Mouse (Mus musculus) intestine, embryonic 16.5 days (tissue): ENCODE measurements around the gene Trp53tg5. TPM values are rescaled to one million over a fixed set of nuclear protein-coding genes. Genes with fewer than 3 reads are reported as not detected.

ENCODE experiments used
- ATAC-seq: fragments of 200-750 bp; cut with Nextera tagmentation; 2 replicates; pipeline ENCODE4 v1.8.0; 2017; ENCODE audit warnings: moderate TSS enrichment, moderate library complexity
- H3K27ac ChIP-seq: fragments of 300-500 bp; sonication (generic); 2 replicates; pipeline ENCODE4 v1.5.1; 2014; ENCODE audit warnings: mild to moderate bottlenecking, low read length
- H3K27me3 ChIP-seq: fragments of 300-500 bp; sonication (generic); replicated peaks from 2 replicates; pipeline ENCODE4 v1.6.1; 2014; ENCODE audit warnings: low read length, control low read depth, mixed read lengths; ENCODE audit not compliant: control insufficient read depth, insufficient read depth
- H3K36me3 ChIP-seq: fragments of 300-500 bp; sonication (generic); 2 replicates; pipeline ENCODE4 v1.6.1; 2014; ENCODE audit warnings: low read length, control low read depth; ENCODE audit not compliant: control insufficient read depth, insufficient read depth
- H3K4me1 ChIP-seq: fragments of 300-500 bp; sonication (generic); 2 replicates; pipeline ENCODE4 v1.6.1; 2014; ENCODE audit warnings: low read length, control low read depth, mixed read lengths; ENCODE audit not compliant: control insufficient read depth, insufficient read depth
- H3K4me2 ChIP-seq: fragments of 300-500 bp; sonication (generic); 2 replicates; pipeline ENCODE4 v1.6.1; 2014; ENCODE audit warnings: low read depth, low read length, control low read depth
- H3K4me3 ChIP-seq: fragments of 300-500 bp; sonication (generic); 2 replicates; pipeline ENCODE4 v1.5.1; 2014; ENCODE audit warnings: mild to moderate bottlenecking, low read length
- H3K9ac ChIP-seq: fragments of 300-500 bp; sonication (generic); 2 replicates; pipeline ENCODE4 v1.6.1; 2014; ENCODE audit warnings: low read depth, low read length
- H3K9me3 ChIP-seq: fragments of 300-500 bp; sonication (generic); 2 replicates; pipeline ENCODE4 v1.6.1; 2016; ENCODE audit warnings: low read length, control low read depth; ENCODE audit not compliant: control insufficient read depth
- WGBS: fragments of 180-500 bp; shearing (Covaris S2); extraction: QIAGEN DNeasy Blood & Tissue Kit; methylation state at CpG from one replicate; pipeline ENCODE4 v1.1.7; 2014; 5-methylcytosine and 5-hydroxymethylcytosine counted together
- polyA plus RNA-seq: library from polyadenylated mRNA; unstranded; fragments of >200 nt; fragmentation: Nextera tagmentation; extraction: Ambion mirVana; gene quantifications from 2 replicates; pipeline ENCODE4 v1.2.1, GENCODE M21; 2015

Trp53tg5 gene
- polyA plus RNA-seq, 1 experiment from 2014 or later: not detected

DNA sequence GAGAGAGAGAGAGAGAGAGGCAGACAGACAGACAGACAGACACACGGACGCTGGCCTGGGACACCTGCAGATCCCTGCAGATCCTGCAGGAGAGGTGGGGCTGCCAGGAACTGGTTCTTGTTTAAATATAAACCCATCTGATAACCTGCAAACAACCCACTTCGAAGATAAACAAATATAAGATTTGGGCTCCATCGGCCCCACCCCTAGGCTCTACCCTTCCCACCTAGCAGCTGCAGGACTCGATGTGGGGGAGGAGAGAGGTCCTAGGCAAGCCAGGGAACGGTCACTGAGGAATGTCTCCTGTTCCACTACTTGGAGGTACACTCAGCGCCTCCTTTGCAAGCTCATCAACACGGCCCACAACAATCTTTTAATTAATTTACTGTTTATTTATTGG, 35.3 kb downstream of the Trp53tg5 start:
- peak; percentile 25 for ATAC-seq
- H3K4me1 ChIP-seq: peaks cover 52% of the 10 kb centered on the region
- H3K36me3 ChIP-seq: no peaks in the 10 kb centered on the region
- H3K9me3 ChIP-seq: no peaks in the 10 kb centered on the region
- WGBS: 37% methylated on average over 8 of the region's 8 CpGs
- 0 out of 2 replicates have a peak overlapping the region, but pooled peaks have one; percentile 20 for H3K9ac ChIP-seq
- peak overlapping the region; percentile 95 for H3K27ac ChIP-seq
- peak overlapping the region; percentile 30 for H3K4me3 ChIP-seq
- H3K27me3 ChIP-seq: no peaks in the 10 kb centered on the region
- peak overlapping the region; percentile 84 for H3K4me2 ChIP-seq

DNA sequence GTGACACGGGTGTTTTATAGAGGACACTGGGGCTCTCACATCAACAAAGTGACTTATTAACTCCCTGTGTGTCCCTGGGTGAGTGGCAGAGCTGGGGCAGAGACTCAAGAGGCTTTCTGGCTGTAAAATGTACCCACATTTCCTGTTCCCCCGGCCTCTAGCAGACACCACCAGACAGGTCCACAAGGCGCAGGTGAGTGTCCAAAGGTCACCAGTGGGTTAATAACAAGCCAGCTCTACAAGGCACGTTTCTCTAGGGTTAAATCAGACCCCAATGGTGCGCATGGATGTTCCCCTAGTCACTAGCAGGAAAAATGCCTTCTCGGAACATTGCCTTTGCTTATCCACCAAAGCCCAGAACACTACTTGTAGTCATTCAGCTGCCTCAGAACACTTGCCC, 35.8 kb downstream of the Trp53tg5 start:
- Histone ChIP-seq H3K27me3 (no peaks in the 10 kb centered on the region), H3K27ac (peak overlapping the region; percentile 95), H3K4me3 (peak overlapping the region; percentile 30), H3K4me2 (peak overlapping the region; percentile 84), H3K4me1 (peaks cover 58% of the 10 kb centered on the region), H3K9ac (0 out of 2 replicates have a peak overlapping the region, but pooled peaks have one; percentile 20), H3K36me3 (no peaks in the 10 kb centered on the region), H3K9me3 (no peaks in the 10 kb centered on the region)
- ATAC-seq: peak; percentile 78
- 43% methylated on average over 6 of the region's 6 CpGs for WGBS

DNA sequence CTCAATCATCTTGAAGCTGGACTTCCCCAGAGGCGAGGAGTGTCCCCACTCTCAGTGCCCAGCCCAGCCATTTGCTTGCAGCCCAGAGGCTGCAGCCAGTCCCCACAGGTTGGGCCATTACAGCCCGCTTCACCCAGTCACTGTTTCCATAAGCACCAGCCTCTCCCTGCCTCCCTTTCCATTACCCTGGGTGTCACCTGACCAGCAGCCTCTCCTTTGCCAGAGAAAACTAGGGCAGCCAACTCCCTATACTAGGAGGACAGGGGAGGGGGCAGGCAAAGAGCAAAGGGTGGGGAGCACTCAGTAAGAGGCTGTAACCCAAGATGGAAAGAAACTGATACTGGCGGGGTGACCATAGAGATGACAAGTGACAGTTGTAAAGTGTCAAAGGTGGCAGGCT, 36.6 kb downstream of the Trp53tg5 start:
- no peaks in the 10 kb centered on the region for H3K27me3 ChIP-seq
- H3K27ac ChIP-seq: peak overlapping the region; percentile 95
- H3K9me3 ChIP-seq: no peaks in the 10 kb centered on the region
- H3K9ac ChIP-seq: peak overlapping the region; percentile 63
- peak overlapping the region; percentile 59 for H3K4me2 ChIP-seq
- peak overlapping the region; percentile 28 for H3K4me3 ChIP-seq
- peak; percentile 66 for ATAC-seq
- 49% methylated on average over 3 of the region's 3 CpGs for WGBS
- peaks cover 65% of the 10 kb centered on the region for H3K4me1 ChIP-seq
- no peaks in the 10 kb centered on the region for H3K36me3 ChIP-seq

DNA sequence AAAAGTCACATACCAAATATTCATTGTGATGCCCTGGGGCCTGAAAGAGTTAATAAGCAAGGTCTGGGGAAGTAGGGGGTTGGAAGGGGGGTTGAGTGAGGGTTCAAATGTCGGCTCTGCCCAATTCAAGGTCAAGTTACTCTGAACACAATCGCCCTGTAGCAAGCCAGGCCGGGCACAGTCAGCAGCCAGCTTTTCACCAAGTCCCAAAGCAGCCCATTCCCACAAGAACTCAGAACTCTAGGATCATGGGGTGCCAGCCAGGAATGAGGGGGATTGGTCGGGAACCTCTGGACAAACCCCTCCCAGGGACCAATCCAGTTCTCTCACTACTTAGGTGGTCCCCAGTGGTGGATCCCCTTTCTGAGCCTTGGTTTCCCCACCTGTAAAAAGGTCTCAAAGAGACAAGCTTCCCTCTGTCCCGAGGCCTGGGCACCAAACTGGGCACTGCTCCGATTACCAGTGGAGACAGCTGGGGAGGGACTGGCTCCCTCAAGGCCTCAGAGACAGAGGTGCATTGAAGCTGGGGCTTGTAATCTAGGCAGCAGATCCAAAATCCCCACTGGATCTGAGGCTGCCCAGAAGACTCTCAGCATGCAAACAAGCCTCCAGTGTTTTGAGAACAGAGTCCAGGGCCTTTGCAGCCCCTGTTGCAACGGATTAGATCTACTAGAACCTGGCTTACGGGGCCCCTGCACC, 37.2 kb downstream of the Trp53tg5 start:
- Histone ChIP-seq H3K27me3 (no peaks in the 10 kb centered on the region), H3K9ac (peak overlapping the region; percentile 63), H3K9me3 (no peaks in the 10 kb centered on the region), H3K4me1 (peaks cover 71% of the 10 kb centered on the region), H3K4me3 (peak overlapping the region; percentile 28), H3K4me2 (peak overlapping the region; percentile 59), H3K36me3 (no peaks in the 10 kb centered on the region), H3K27ac (peak overlapping the region; percentile 95)
- ATAC-seq: no peak
- 24% methylated on average over 8 of the region's 8 CpGs for WGBS

DNA sequence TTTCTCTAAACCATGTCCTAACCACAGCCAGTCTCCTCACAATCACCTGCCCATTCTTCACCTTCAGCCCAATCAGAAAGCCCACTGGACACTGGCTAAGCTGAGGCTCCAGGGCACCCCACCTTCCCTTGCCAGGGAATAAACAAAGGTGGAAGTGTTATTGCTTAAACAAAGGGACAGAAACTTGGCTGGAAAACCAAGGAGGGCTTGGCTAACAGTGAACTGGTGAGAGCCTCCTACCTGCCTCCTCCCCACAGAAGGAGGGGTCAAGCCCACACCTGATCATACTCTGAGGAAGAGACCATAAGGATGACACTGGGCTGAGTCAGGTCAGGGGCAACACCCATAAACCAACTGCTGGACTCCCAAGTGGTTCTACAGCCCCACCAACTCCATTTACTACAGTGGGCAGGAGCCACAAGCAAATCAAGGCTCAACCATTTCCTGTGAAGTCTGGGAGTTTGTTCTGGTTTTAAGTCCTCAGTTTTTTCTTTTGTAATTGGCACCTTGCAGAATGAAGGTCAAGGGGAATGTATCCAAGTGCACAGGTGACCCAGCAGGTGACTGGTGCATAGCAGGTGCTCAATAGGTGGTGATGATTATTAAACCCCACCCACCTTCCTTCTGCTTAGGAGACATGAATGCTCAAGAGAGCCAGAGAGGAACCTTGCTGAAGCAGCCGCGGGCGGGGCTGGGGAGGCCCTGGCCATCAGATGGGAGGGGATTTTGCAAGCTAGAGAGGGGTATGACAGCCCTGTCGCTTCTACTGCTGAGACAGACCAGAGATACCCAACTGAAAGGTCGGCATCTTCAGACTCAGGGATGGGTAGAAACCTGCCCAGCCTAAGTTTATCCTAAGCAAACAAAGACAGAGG, 38.1 kb downstream of the Trp53tg5 start:
- no peaks in the 10 kb centered on the region for H3K27me3 ChIP-seq
- H3K4me2 ChIP-seq: peak overlapping the region; percentile 59
- WGBS: 25% methylated on average over 5 of the region's 5 CpGs
- no peaks in the 10 kb centered on the region for H3K9me3 ChIP-seq
- no peak for ATAC-seq
- H3K9ac ChIP-seq: peak overlapping the region; percentile 63; the same call in 1 of the 2 replicates
- H3K36me3 ChIP-seq: no peaks in the 10 kb centered on the region
- peaks cover 78% of the 10 kb centered on the region for H3K4me1 ChIP-seq
- peak overlapping the region; percentile 95 for H3K27ac ChIP-seq
- no peak overlapping the region for H3K4me3 ChIP-seq

DNA sequence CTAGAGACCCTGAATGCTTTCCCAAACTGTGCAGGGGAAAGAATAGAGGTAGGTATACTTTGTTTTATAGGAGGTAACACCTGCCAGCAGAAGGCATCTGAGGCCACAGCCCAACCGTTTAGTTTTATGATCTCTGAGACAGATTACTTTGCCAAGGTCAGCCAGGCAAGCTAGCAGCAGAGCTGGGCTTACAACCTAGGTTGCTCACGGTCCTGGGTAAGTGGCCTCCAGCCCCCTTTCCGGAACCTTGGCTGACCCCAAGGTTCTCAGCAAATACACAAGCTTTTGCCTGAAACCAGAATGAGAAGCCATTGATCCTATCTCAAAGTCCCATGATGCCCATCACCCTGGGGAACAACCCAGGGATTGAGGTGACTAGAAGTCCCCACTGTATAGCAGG, 38.8 kb downstream of the Trp53tg5 start:
- no peak for ATAC-seq
- no peaks in the 10 kb centered on the region for H3K27me3 ChIP-seq
- WGBS: 47% methylated on average over 3 of the region's 3 CpGs
- no peaks in the 10 kb centered on the region for H3K36me3 ChIP-seq
- no peak overlapping the region for H3K9ac ChIP-seq
- H3K27ac ChIP-seq: peak overlapping the region; percentile 95
- 0 out of 2 replicates have a peak overlapping the region, but pooled peaks have one; percentile 2 for H3K4me3 ChIP-seq
- H3K4me2 ChIP-seq: peak overlapping the region; percentile 59
- no peaks in the 10 kb centered on the region for H3K9me3 ChIP-seq
- H3K4me1 ChIP-seq: peaks cover 77% of the 10 kb centered on the region

DNA sequence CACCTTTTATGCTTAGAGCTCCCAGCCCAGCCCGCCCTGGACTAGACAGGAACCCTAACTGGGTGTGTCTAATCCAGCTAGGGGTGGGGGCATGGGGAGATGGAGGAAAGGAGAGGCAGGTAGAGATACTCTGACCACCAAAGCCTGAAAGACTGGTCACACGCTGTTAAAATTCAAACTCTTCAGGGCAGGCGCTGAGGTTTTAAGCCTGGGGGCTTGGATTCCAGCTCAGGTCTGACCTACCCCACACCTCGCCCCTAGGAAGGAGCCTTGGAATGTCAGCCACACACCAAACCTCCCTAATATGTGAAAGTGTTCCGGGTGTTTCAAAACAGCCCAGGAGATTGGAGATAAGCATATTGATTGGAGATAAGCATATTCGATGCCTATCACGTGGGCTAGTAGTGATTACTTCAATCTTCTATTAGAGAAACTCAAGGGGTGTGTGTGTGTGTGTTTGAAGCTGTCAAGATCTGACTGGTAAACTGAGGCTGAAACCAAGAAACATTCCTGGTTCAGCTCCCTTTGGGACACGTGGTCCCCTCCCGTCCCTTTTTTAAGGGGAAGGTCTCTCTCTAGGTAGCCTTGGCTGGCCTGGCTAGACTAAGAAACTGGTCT, 40.1 kb downstream of the Trp53tg5 start:
- no peak for ATAC-seq
- H3K9ac ChIP-seq: peak overlapping the region; percentile 69

DNA sequence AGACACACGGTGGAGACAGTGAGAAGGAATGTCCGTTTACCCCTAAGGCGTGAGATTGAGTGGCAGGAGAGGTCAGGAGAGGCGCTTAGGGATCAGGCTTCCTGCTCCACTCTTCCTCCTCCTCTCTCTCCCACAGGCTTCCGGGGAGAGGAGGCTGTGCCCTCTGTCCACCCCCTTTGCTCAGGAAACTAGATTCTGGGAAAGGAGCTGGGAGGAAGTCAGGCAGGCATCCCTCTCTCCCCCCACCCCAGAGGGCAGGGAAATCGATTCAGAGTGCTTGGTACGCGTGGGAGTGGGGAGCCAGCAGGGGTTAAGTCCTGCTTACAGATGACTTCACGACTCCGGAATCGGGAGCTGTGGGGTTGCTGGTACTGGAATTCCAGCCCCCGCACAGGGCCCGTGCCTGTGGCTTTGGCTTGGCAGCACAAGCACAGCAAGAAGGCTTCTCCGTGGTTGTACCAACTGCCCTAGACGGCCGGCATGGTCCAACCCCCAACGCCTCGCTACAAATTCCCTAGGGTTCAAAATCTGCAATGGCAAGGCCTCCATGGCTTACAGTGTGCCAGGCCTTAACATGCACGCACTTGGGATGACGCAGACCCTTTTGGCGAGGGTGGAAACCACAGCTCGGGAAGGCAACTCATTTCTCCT, 40.9 kb downstream of the Trp53tg5 start:
- 16% methylated on average over 22 of the region's 22 CpGs for WGBS
- no peaks in the 10 kb centered on the region for H3K9me3 ChIP-seq
- peak overlapping the region; percentile 60 for H3K4me2 ChIP-seq
- no peaks in the 10 kb centered on the region for H3K27me3 ChIP-seq
- peak overlapping the region; percentile 95 for H3K27ac ChIP-seq
- H3K4me3 ChIP-seq: peak overlapping the region; percentile 27
- peaks cover 74% of the 10 kb centered on the region for H3K4me1 ChIP-seq
- peak overlapping the region; percentile 69 for H3K9ac ChIP-seq
- peaks cover 7% of the 10 kb centered on the region; the same call in 1 of the 2 replicates for H3K36me3 ChIP-seq
- 0 out of 2 replicates have a peak, but pooled peaks have one; percentile 4 for ATAC-seq

More for the DNA sequence above, 40.1 kb downstream of the Trp53tg5 start:
- Histone ChIP-seq H3K4me3 (peak overlapping the region; percentile 27), H3K27ac (peak overlapping the region; percentile 95), H3K4me1 (peaks cover 74% of the 10 kb centered on the region), H3K27me3 (no peaks in the 10 kb centered on the region), H3K36me3 (peaks cover 5% of the 10 kb centered on the region; the same call in 1 of the 2 replicates), H3K4me2 (peak overlapping the region; percentile 60), H3K9me3 (no peaks in the 10 kb centered on the region)
- WGBS: 63% methylated on average over 9 of the region's 9 CpGs
